Mouse (Mus musculus) layer of hippocampus, adult 9-10 months (tissue): ENCODE data around the gene Setd2.

Source experiments
- DNase-seq: peaks from one replicate; pipeline ENCODE4 v3.0.0; 2022; ENCODE audit warnings: low spot score

Gene Setd2

GRCm38 (mm10) chr9:110623416-110624195 lies 91.2 kb downstream of the Setd2 start:
- no peak for DNase-seq

GRCm38 (mm10) chr9:110624361-110625166 lies 92.2 kb downstream of the Setd2 start, which contains the start of gene Nradd:
Nradd (minus strand) TSS chr9:110624452.
- DNase-seq = peak; percentile 42

- no peak for DNase-seq
Observed at GRCm38 (mm10) chr9:110625350-110625908, 93.0 kb downstream of the Setd2 start.

GRCm38 (mm10) chr9:110630171-110630570 lies 97.8 kb downstream of the Setd2 start:
- DNase-seq = no peak

- DNase-seq = no peak
Observed at GRCm38 (mm10) chr9:110631191-110631590, 98.8 kb downstream of the Setd2 start.

GRCm38 (mm10) chr9:110631651-110632275 lies 99.4 kb downstream of the Setd2 start:
- no peak for DNase-seq

GRCm38 (mm10) chr9:110632671-110633070 lies 100.3 kb downstream of the Setd2 start:
- no peak for DNase-seq

GRCm38 (mm10) chr9:110633882-110634281 lies 101.5 kb downstream of the Setd2 start:
- no peak for DNase-seq

GRCm38 (mm10) chr9:110635225-110635624 lies 102.8 kb downstream of the Setd2 start:
- peak; percentile 71 for DNase-seq

- no peak for DNase-seq
Observed at GRCm38 (mm10) chr9:110638611-110639021, 106.2 kb downstream of the Setd2 start.

- no peak for DNase-seq
Observed at GRCm38 (mm10) chr9:110641006-110641405, 108.6 kb downstream of the Setd2 start.

GRCm38 (mm10) chr9:110642812-110643524 lies 110.6 kb downstream of the Setd2 start:
- no peak for DNase-seq

GRCm38 (mm10) chr9:110643787-110644186 lies 111.4 kb downstream of the Setd2 start:
- DNase-seq = no peak

- DNase-seq = no peak
Observed at GRCm38 (mm10) chr9:110644295-110644694, 111.9 kb downstream of the Setd2 start.

- no peak for DNase-seq
Observed at GRCm38 (mm10) chr9:110645219-110645618, 112.8 kb downstream of the Setd2 start.

- no peak for DNase-seq
Observed at GRCm38 (mm10) chr9:110649775-110650174, 117.4 kb downstream of the Setd2 start.

GRCm38 (mm10) chr9:110651931-110652722 lies 119.7 kb downstream of the Setd2 start:
- no peak for DNase-seq

- DNase-seq = no peak
Observed at GRCm38 (mm10) chr9:110652963-110653654, 120.7 kb downstream of the Setd2 start.

- peak; percentile 61 for DNase-seq
Observed at GRCm38 (mm10) chr9:110653655-110654461, 121.5 kb downstream of the Setd2 start, which contains the start of gene Nbeal2. Nbeal2 (minus strand) TSS chr9:110654161.
